ENCODE assay signal across 24 mouse cellular contexts in the genomic region with DNA sequence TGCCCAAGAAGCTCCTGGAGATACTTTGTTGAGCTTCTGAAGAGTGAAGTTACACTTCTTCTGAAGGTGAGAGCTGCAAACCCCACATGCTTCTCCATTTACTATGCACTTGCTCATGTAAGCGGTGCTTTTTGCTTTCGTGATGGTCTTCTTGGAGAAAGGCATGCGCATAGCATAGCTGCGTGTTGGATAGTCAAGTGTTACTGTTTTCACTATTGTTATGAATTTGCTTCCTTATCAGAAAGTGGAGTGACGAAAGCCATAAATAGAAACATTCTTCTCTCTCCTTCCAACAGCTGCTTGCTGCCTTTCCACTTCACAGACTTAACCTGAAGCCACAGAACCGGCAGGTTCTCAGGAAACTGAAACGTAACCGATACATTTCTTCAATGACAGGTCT. TPM values are rescaled to one million over a fixed set of nuclear protein-coding genes. Genes with fewer than 3 reads are reported as not detected.
"Had no signal": no experiment of that assay in that cellular context is flagged by ENCODE, and none has a peak within 500 bp of the region (broad histone marks: within the 10 kb centered on the region; RNA-seq: fewer than 3 reads in every experiment).

No protein-coding gene starts in this region.

- ATAC-seq: lung, postnatal 0 days had no signal

- DNase-seq: left cerebral cortex, postnatal 4 days; lung, adult 2 months; lung, postnatal 4 days; midbrain, embryonic 14.5 days; right cerebral cortex, adult 18-20 months; right cerebral cortex, postnatal 25 days; thymus, postnatal 36 days had no signal

- H3K9ac ChIP-seq: limb, embryonic 13.5 days; liver, embryonic 14.5 days; neural tube, embryonic 15.5 days had no signal

- H3K9me3 ChIP-seq: limb, embryonic 13.5 days; midbrain, embryonic 10.5 days; neural tube, embryonic 15.5 days had no signal

- H3K4me1 ChIP-seq: limb, embryonic 13.5 days; neural tube, embryonic 15.5 days had no signal

- H3K36me3 ChIP-seq: limb, embryonic 13.5 days; midbrain, embryonic 10.5 days; neural tube, embryonic 15.5 days had no signal

- H3K27ac ChIP-seq: limb, embryonic 13.5 days; liver, embryonic 14.5 days; midbrain, embryonic 10.5 days; neural tube, embryonic 15.5 days had no signal

- H3K27me3 ChIP-seq: limb, embryonic 13.5 days; neural tube, embryonic 15.5 days had no signal

- H3K4me3 ChIP-seq: limb, embryonic 13.5 days; midbrain, embryonic 10.5 days; myocyte; neural tube, embryonic 15.5 days had no signal

- H3K4me2 ChIP-seq: limb, embryonic 13.5 days; neural tube, embryonic 15.5 days had no signal

RNA-seq across cellular contexts. Expression of a gene that starts 8.0 kb away (rescaled TPM):
- total RNA-seq: layer of hippocampus, adult 8-10 months; layer of hippocampus, postnatal 14 days; left cerebral cortex, adult 18-20 months; left cerebral cortex, postnatal 10 days; megakaryocyte, adult 5-6 weeks had no signal
- polyA plus RNA-seq: large intestine, adult 2 months; limb, embryonic 13.5 days; lung, adult 2 months; lung, postnatal 0 days; midbrain, embryonic 10.5 days; midbrain, embryonic 14.5 days; myocyte; neural tube, embryonic 11.5 days; neural tube, embryonic 15.5 days; small intestine, adult 2 months; stomach, embryonic 16.5 days; thymus, postnatal 0 days had no signal

RNA-seq across cellular contexts. Expression of a gene that starts 48.0 kb away (rescaled TPM):
- total RNA-seq: liver, adult 2 months; megakaryocyte, adult 5-6 weeks had no signal
- polyA plus RNA-seq: liver, adult 2 months; midbrain, embryonic 10.5 days; midbrain, embryonic 14.5 days; myocyte; neural tube, embryonic 11.5 days; thymus, postnatal 0 days had no signal
